Mouse (Mus musculus) layer of hippocampus, postnatal 10 days (tissue): ENCODE measurements around the gene H1foo. TPM values are rescaled to one million over a fixed set of nuclear protein-coding genes. Genes with fewer than 3 reads are reported as not detected.

ENCODE experiments used
- DNase-seq, 2 experiments: peaks; one replicate each; pipeline ENCODE4 v3.0.0; 2021; ENCODE audit warnings: low spot score in 2 of 2
- total RNA-seq, 2 experiments: library from RNA; stranded (reverse); gene quantifications; 2 replicates each; pipeline ENCODE4 v1.2.3; 2021

Gene H1foo
- total RNA-seq, 2 experiments from 2014 or later = not detected

DNA sequence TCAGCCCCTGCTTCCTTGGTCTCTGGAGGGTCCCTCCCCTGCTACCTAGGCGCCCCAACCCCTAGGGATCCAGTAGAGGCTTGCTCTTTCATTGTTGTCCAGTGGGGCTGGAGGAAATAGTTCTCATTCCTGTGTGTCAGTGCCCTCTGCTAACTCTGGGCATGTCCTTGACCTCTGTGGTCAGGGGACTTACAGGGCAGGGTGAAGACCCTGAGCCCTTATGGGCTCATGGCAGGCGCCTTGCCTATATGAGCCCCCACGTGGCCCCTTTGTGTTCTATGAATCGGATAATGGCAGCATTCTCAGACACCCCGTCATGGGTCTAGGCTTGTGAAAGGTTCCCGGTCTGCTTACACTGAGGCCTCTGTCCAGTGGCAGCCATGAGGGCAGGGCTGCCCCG lies 54.0 kb downstream of the H1foo start:
- no peak for DNase-seq

GRCm38 (mm10) chr6:115999227-115999626 lies 54.5 kb downstream of the H1foo start:
- DNase-seq = no peak

Other genes with a start within 250 kb of the H1foo start
- gene Tmem40, start 182.5 kb upstream of the H1foo start, total RNA-seq = under 1 TPM; 0.38 to 0.87 TPM
- 1 to 10 TPM; 5.6 to 6.1 TPM for gene Cand2, start 170.4 kb upstream of the H1foo start, total RNA-seq
- gene Rpl32, start 136.2 kb upstream of the H1foo start, total RNA-seq = 100 to 1,000 TPM; 566 to 632 TPM
- gene Efcab12, start 106.5 kb upstream of the H1foo start, total RNA-seq = 1 to 10 TPM; 2.9 to 3.5 TPM
- gene Mbd4, start 91.6 kb upstream of the H1foo start, total RNA-seq = 1 to 10 TPM; 5.0 to 6.2 TPM
- 10 to 100 TPM; 24.0 to 25.9 TPM for gene Ift122, start 91.5 kb upstream of the H1foo start, total RNA-seq
- under 1 TPM; 0.27 TPM for gene Rho, start 13.2 kb upstream of the H1foo start, total RNA-seq
- 10 to 100 TPM; 73.2 to 73.5 TPM for gene Plxnd1, start 50.1 kb downstream of the H1foo start, total RNA-seq
- gene Tmcc1, start 248.5 kb downstream of the H1foo start, total RNA-seq = 10 to 100 TPM; 63.9 to 69.1 TPM